Mouse (Mus musculus) MEL (cell line): ENCODE measurements around the gene N4bp3. TPM values are rescaled to one million over a fixed set of nuclear protein-coding genes. Genes with fewer than 3 reads are reported as not detected.

Source experiments
- DNase-seq: peaks from one replicate; pipeline ENCODE4 v3.0.0; 2011; ENCODE audit warnings: low read depth, low spot score
- H3K27ac ChIP-seq: 2 replicates; pipeline ENCODE4 v1.5.1; 2012; ENCODE audit warnings: low read depth, mild to moderate bottlenecking, control low read depth, low read length, moderate library complexity; ENCODE audit not compliant: control insufficient read depth
- H3K27me3 ChIP-seq, 2 experiments: fragments of 150-350 bp in 1 of 2; sonication (generic) in 1 of 2; 2 replicates each; pipeline ENCODE4 v1.6.1; 2012; ENCODE audit warnings: low read length in 2 of 2, mild to moderate bottlenecking in 2 of 2, improper control_type of control experiment in 1 of 2, moderate library complexity in 1 of 2; ENCODE audit not compliant: insufficient read depth in 2 of 2, control insufficient read depth in 1 of 2
- H3K36me3 ChIP-seq, 2 experiments: 2 replicates each; pipeline ENCODE4 v1.6.1; 2012 to 2014; ENCODE audit warnings: low read length in 2 of 2, improper control_type of control experiment in 1 of 2, inconsistent platforms in 1 of 2, mild to moderate bottlenecking in 1 of 2; ENCODE audit not compliant: insufficient read depth in 2 of 2, control insufficient read depth in 1 of 2
- H3K4me1 ChIP-seq, 2 experiments: fragments of 150-350 bp in 1 of 2; sonication (generic) in 1 of 2; 2 replicates each; pipeline ENCODE4 v1.6.1; 2012; ENCODE audit warnings: low read length in 2 of 2, improper control_type of control experiment in 1 of 2, mild to moderate bottlenecking in 1 of 2; ENCODE audit not compliant: insufficient read depth in 2 of 2, control insufficient read depth in 1 of 2
- H3K4me3 ChIP-seq, 2 experiments: fragments of 150-350 bp in 1 of 2; sonication (generic) in 1 of 2; 2 replicates each; pipeline ENCODE4 v1.5.1; 2012; ENCODE audit warnings: low read depth in 2 of 2, low read length in 2 of 2, mild to moderate bottlenecking in 2 of 2, moderate library complexity in 2 of 2, control low read depth in 1 of 2, improper control_type of control experiment in 1 of 2; ENCODE audit not compliant: control insufficient read depth in 1 of 2, insufficient read depth in 1 of 2
- H3K79me2 ChIP-seq: 2 replicates; pipeline ENCODE4 v1.6.1; 2012; ENCODE audit warnings: mild to moderate bottlenecking, low read length, moderate library complexity; ENCODE audit not compliant: control insufficient read depth, poor library complexity, insufficient read depth
- H3K9ac ChIP-seq: 2 replicates; pipeline ENCODE4 v1.6.1; 2012; ENCODE audit warnings: low read depth, mild to moderate bottlenecking, control low read depth, low read length, moderate library complexity; ENCODE audit not compliant: control insufficient read depth, poor library complexity, severe bottlenecking
- H3K9me3 ChIP-seq: fragments of 150-350 bp; sonication (generic); replicated peaks from 2 replicates; pipeline ENCODE4 v1.6.1; 2012; ENCODE audit warnings: mild to moderate bottlenecking, low read length, improper control_type of control experiment, moderate library complexity; ENCODE audit not compliant: insufficient read depth
- BHLHE40 ChIP-seq: IDR thresholded peaks from 2 replicates; pipeline ENCODE4 v1.6.1; 2012; ENCODE audit warnings: low read depth, mild to moderate bottlenecking, inconsistent platforms, low read length, improper control_type of control experiment, borderline replicate concordance
- CHD1 ChIP-seq: IDR thresholded peaks from 2 replicates; pipeline ENCODE4 v1.6.1; 2012; ENCODE audit warnings: low read depth, mild to moderate bottlenecking, inconsistent platforms, low read length, improper control_type of control experiment
- CHD2 ChIP-seq: IDR thresholded peaks from 2 replicates; pipeline ENCODE4 v1.6.1; 2011; ENCODE audit warnings: low read length, improper control_type of control experiment
- CTCF ChIP-seq, 3 experiments: IDR thresholded peaks in 2 of 3; conservative IDR thresholded peaks in 1 of 3; 2 replicates each; pipeline ENCODE4 v1.5.1; 2011 to 2012; ENCODE audit warnings: low read length in 3 of 3, low read depth in 2 of 3, mild to moderate bottlenecking in 2 of 3, improper control_type of control experiment in 1 of 3, inconsistent platforms in 1 of 3, mixed read lengths in 1 of 3, moderate library complexity in 1 of 3; ENCODE audit not compliant: control insufficient read depth in 1 of 3, insufficient read depth in 1 of 3, poor library complexity in 1 of 3, severe bottlenecking in 1 of 3
- E2F4 ChIP-seq: IDR thresholded peaks from 2 replicates; pipeline ENCODE4 v1.6.1; 2011; ENCODE audit warnings: low read depth, low read length, improper control_type of control experiment, borderline replicate concordance
- ELF1 ChIP-seq: IDR thresholded peaks from 2 replicates; pipeline ENCODE4 v1.6.1; 2014; ENCODE audit warnings: low read depth, mild to moderate bottlenecking, inconsistent platforms, low read length, improper control_type of control experiment, moderate library complexity
- EP300 ChIP-seq, 2 experiments: IDR thresholded peaks; 2 replicates each; pipeline ENCODE4 v1.6.1; 2011; ENCODE audit warnings: improper control_type of control experiment in 2 of 2, low read length in 2 of 2, low read depth in 1 of 2, mild to moderate bottlenecking in 1 of 2
- ETS1 ChIP-seq: IDR thresholded peaks from 2 replicates; pipeline ENCODE4 v1.6.1; 2012; ENCODE audit warnings: low read depth, mild to moderate bottlenecking, inconsistent platforms, low read length, improper control_type of control experiment, moderate library complexity
- GABPA ChIP-seq: IDR thresholded peaks from 2 replicates; pipeline ENCODE4 v1.6.1; 2012; ENCODE audit warnings: low read depth, mild to moderate bottlenecking, inconsistent platforms, low read length, improper control_type of control experiment, moderate library complexity
- GATA1 ChIP-seq: IDR thresholded peaks from 2 replicates; pipeline ENCODE4 v1.6.1; 2011; ENCODE audit warnings: low read depth, low read length, improper control_type of control experiment
- HCFC1 ChIP-seq: IDR thresholded peaks from 2 replicates; pipeline ENCODE4 v1.6.1; 2012; ENCODE audit warnings: low read depth, mild to moderate bottlenecking, inconsistent platforms, low read length, improper control_type of control experiment, moderate library complexity
- JUND ChIP-seq: IDR thresholded peaks from 2 replicates; pipeline ENCODE4 v1.6.1; 2011; ENCODE audit warnings: low read depth, mild to moderate bottlenecking, improper control_type of control experiment, low read length
- KAT2A ChIP-seq: conservative IDR thresholded peaks from 2 replicates; pipeline ENCODE4 v1.6.1; 2012; ENCODE audit warnings: low read depth, low read length, improper control_type of control experiment, inconsistent platforms
- MAFK ChIP-seq: IDR thresholded peaks from 2 replicates; pipeline ENCODE4 v1.6.1; 2011; ENCODE audit warnings: low read depth, mild to moderate bottlenecking, low read length, improper control_type of control experiment, borderline replicate concordance
- MAX ChIP-seq: IDR thresholded peaks from 2 replicates; pipeline ENCODE4 v1.6.1; 2011; ENCODE audit warnings: low read length, improper control_type of control experiment
- MAZ ChIP-seq: IDR thresholded peaks from 2 replicates; pipeline ENCODE4 v1.6.1; 2012; ENCODE audit warnings: low read depth, mild to moderate bottlenecking, inconsistent platforms, low read length, improper control_type of control experiment
- MEF2A ChIP-seq: IDR thresholded peaks from 2 replicates; pipeline ENCODE4 v1.6.1; 2014; ENCODE audit warnings: low read depth, mild to moderate bottlenecking, inconsistent platforms, low read length, improper control_type of control experiment; ENCODE audit not compliant: poor library complexity, insufficient replicate concordance, severe bottlenecking; ENCODE audit errors: extremely low read depth
- MXI1 ChIP-seq: IDR thresholded peaks from 2 replicates; pipeline ENCODE4 v1.6.1; 2011; ENCODE audit warnings: mild to moderate bottlenecking, low read depth, low read length, improper control_type of control experiment
- MYB ChIP-seq: IDR thresholded peaks from 2 replicates; pipeline ENCODE4 v1.6.1; 2011; ENCODE audit warnings: mild to moderate bottlenecking, low read depth, low read length, improper control_type of control experiment
- MYC ChIP-seq: IDR thresholded peaks from 2 replicates; pipeline ENCODE4 v1.6.1; 2011; ENCODE audit warnings: low read depth, mild to moderate bottlenecking, low read length, improper control_type of control experiment, moderate library complexity
- NELFE ChIP-seq: IDR thresholded peaks from 2 replicates; pipeline ENCODE4 v1.6.1; 2011; ENCODE audit warnings: low read depth, low read length, improper control_type of control experiment
- NRF1 ChIP-seq: IDR thresholded peaks from 2 replicates; pipeline ENCODE4 v1.6.1; 2014; ENCODE audit warnings: low read depth, mild to moderate bottlenecking, inconsistent platforms, low read length, improper control_type of control experiment, moderate library complexity; ENCODE audit not compliant: poor library complexity, insufficient read depth, severe bottlenecking
- POLR2A ChIP-seq, 2 experiments: IDR thresholded peaks; 2 replicates each; pipeline ENCODE4 v1.6.1; 2011 to 2012; ENCODE audit warnings: low read length in 2 of 2, mild to moderate bottlenecking in 2 of 2, control low read depth in 1 of 2, improper control_type of control experiment in 1 of 2, low read depth in 1 of 2, moderate library complexity in 1 of 2; ENCODE audit not compliant: control insufficient read depth in 1 of 2, insufficient read depth in 1 of 2, poor library complexity in 1 of 2
- POLR2AphosphoS2 ChIP-seq: IDR thresholded peaks from 2 replicates; pipeline ENCODE4 v1.6.1; 2011; ENCODE audit warnings: low read length, improper control_type of control experiment
- RAD21 ChIP-seq: IDR thresholded peaks from 2 replicates; pipeline ENCODE4 v1.6.1; 2011; ENCODE audit warnings: mild to moderate bottlenecking, low read depth, low read length, improper control_type of control experiment
- RCOR1 ChIP-seq: IDR thresholded peaks from 2 replicates; pipeline ENCODE4 v1.6.1; 2012; ENCODE audit warnings: low read depth, mild to moderate bottlenecking, inconsistent platforms, low read length, improper control_type of control experiment
- TAL1 ChIP-seq: IDR thresholded peaks from 2 replicates; pipeline ENCODE4 v1.6.1; 2012; ENCODE audit warnings: mild to moderate bottlenecking, inconsistent platforms, low read length, moderate library complexity, mixed read lengths
- TBP ChIP-seq: IDR thresholded peaks from 2 replicates; pipeline ENCODE4 v1.8.0; 2011; ENCODE audit warnings: low read depth, low read length, improper control_type of control experiment
- UBTF ChIP-seq: IDR thresholded peaks from 2 replicates; pipeline ENCODE4 v1.6.1; 2012; ENCODE audit warnings: low read depth, mild to moderate bottlenecking, inconsistent platforms, low read length, improper control_type of control experiment, moderate library complexity, borderline replicate concordance; ENCODE audit not compliant: insufficient read depth
- USF1 ChIP-seq: IDR thresholded peaks from 2 replicates; pipeline ENCODE4 v1.6.1; 2014; ENCODE audit warnings: low read depth, mild to moderate bottlenecking, inconsistent platforms, low read length, improper control_type of control experiment, moderate library complexity
- USF2 ChIP-seq, 2 experiments: IDR thresholded peaks; 2 replicates each; pipeline ENCODE4 v1.6.1; 2011 to 2012; ENCODE audit warnings: improper control_type of control experiment in 2 of 2, low read length in 2 of 2, borderline replicate concordance in 1 of 2, inconsistent platforms in 1 of 2, low read depth in 1 of 2, mild to moderate bottlenecking in 1 of 2; ENCODE audit not compliant: insufficient read depth in 1 of 2
- ZC3H11A ChIP-seq: IDR thresholded peaks from 2 replicates; pipeline ENCODE4 v1.6.1; 2012; ENCODE audit warnings: low read depth, mild to moderate bottlenecking, inconsistent platforms, low read length, improper control_type of control experiment
- ZKSCAN1 ChIP-seq: IDR thresholded peaks from 2 replicates; pipeline ENCODE4 v1.6.1; 2012; ENCODE audit warnings: low read depth, mild to moderate bottlenecking, inconsistent platforms, low read length, improper control_type of control experiment, moderate library complexity
- ZMIZ1 ChIP-seq: IDR thresholded peaks from 2 replicates; pipeline ENCODE4 v1.6.1; 2012; ENCODE audit warnings: low read depth, mild to moderate bottlenecking, inconsistent platforms, low read length, improper control_type of control experiment, moderate library complexity
- ZNF384 ChIP-seq: IDR thresholded peaks from 2 replicates; pipeline ENCODE4 v1.6.1; 2012; ENCODE audit warnings: low read depth, mild to moderate bottlenecking, inconsistent platforms, low read length, improper control_type of control experiment
- polyA plus RNA-seq, 2 experiments: library from polyadenylated mRNA; stranded (reverse) in 1 of 2; unstranded in 1 of 2; fragments of >175 nt in 1 of 2; fragments of >200 nt in 1 of 2; gene quantifications; 2 replicates each; pipeline versions ENCODE4 v1.2.1 to v1.2.4; 2012; ENCODE audit warnings: low replicate concordance in 2 of 2, low read depth in 1 of 2; ENCODE audit not compliant: insufficient read length in 2 of 2, insufficient read depth in 1 of 2, missing spikeins in 1 of 2
- total RNA-seq: library from RNA; depleted of rRNA; stranded (reverse); fragments of 300-350 nt; gene quantifications from 2 replicates; pipeline ENCODE4 v1.2.3, GENCODE M21; 2012

The N4bp3 gene
- total and polyA plus RNA-seq, 3 experiments, result 6.9 to 11.5 TPM; not detected in 1

GRCm38 (mm10) chr11:51606447-51607095, 44.1 kb downstream of the N4bp3 start, which contains the start of gene Hnrnpab:
Hnrnpab (minus strand) TSS chr11:51606847.
- Histone ChIP-seq H3K9me3 (no peaks in the 10 kb centered on the region), H3K36me3 (peaks cover 27 to 57% of the 10 kb centered on the region in 2 experiments), H3K4me3 (peak within 1 kb of the TSS; percentile 77 to 88), H3K4me1 (peaks cover 5 to 34% of the 10 kb centered on the region in 2 experiments), H3K27ac (peak within 1 kb of the TSS; percentile 87), H3K27me3 (no peaks in the 10 kb centered on the region), H3K79me2 (peaks cover 49% of the 10 kb centered on the region), H3K9ac (peak within 1 kb of the TSS; percentile 94)
- peak; percentile 99 for DNase-seq
- no peak for TF ChIP-seq RAD21
- 0 out of 6 replicates have a peak, but pooled peaks of 1 of the 3 experiments have one; percentile 16 for TF ChIP-seq CTCF (IDR thresholded peaks at IDR 0.05 in 2 of 3, conservative IDR thresholded peaks at IDR 0.05 in 1 of 3; ENCODE audit: control insufficient read depth in 1 of 3, insufficient read depth in 1 of 3, low read depth in 2 of 3, low read length in 3 of 3, poor library complexity in 1 of 3, severe bottlenecking in 1 of 3)
- no peak for TF ChIP-seq TAL1
- TF ChIP-seq ZC3H11A, result no peak
- TF ChIP-seq MEF2A, result no peak
- peak; percentile 100 for TF ChIP-seq NELFE
- peak; percentile 90 for TF ChIP-seq HCFC1
- TF ChIP-seq ELF1, result no peak
- TF ChIP-seq POLR2AphosphoS2, result peak; percentile 99
- no peak for TF ChIP-seq ZNF384
- TF ChIP-seq KAT2A, result no peak; the same call in 1 of the 2 replicates
- no peak for TF ChIP-seq BHLHE40
- TF ChIP-seq RCOR1, result peak; percentile 32; the same call in 1 of the 2 replicates
- TF ChIP-seq ZMIZ1, result peak; percentile 100
- peak; percentile 97 for TF ChIP-seq MYC
- no peak for TF ChIP-seq UBTF
- peak; percentile 92 for TF ChIP-seq MAX
- no peak for TF ChIP-seq JUND
- peak; percentile 90 for TF ChIP-seq MXI1
- peak; percentile 48; the same call in 1 of the 2 replicates for TF ChIP-seq CHD1
- TF ChIP-seq USF2 (IDR thresholded peaks at IDR 0.05; ENCODE audit: borderline replicate concordance in 1 of 2, insufficient read depth in 1 of 2, low read depth in 1 of 2, low read length in 2 of 2), result no peak
- peak in 1 of 2 experiments; percentile 26; a peak in 1 of 4 replicates for TF ChIP-seq EP300 (IDR thresholded peaks at IDR 0.05; ENCODE audit: low read depth in 1 of 2, low read length in 2 of 2)
- no peak; the same call in 1 of the 2 replicates for TF ChIP-seq USF1
- TF ChIP-seq ETS1, result 0 out of 2 replicates have a peak, but pooled peaks have one; percentile 54
- peak; percentile 100 for TF ChIP-seq POLR2A (IDR thresholded peaks at IDR 0.05; ENCODE audit: control insufficient read depth in 1 of 2, insufficient read depth in 1 of 2, low read depth in 1 of 2, low read length in 2 of 2, poor library complexity in 1 of 2)
- peak; percentile 47; the same call in 1 of the 2 replicates for TF ChIP-seq MAZ
- no peak; the same call in 1 of the 2 replicates for TF ChIP-seq GATA1
- TF ChIP-seq CHD2, result peak; percentile 65; the same call in 1 of the 2 replicates
- TF ChIP-seq ZKSCAN1, result no peak
- no peak for TF ChIP-seq MYB
- no peak for TF ChIP-seq GABPA
- TF ChIP-seq NRF1, result peak; percentile 71
- TF ChIP-seq MAFK, result no peak
- peak; percentile 99 for TF ChIP-seq TBP
- peak; percentile 96 for TF ChIP-seq E2F4
